ENCODE assay signal across 21 mouse cellular contexts in genomic region chr12:111756082-111756697, GRCm38 (mm10). TPM values are rescaled to one million over a fixed set of nuclear protein-coding genes. Genes with fewer than 3 reads are reported as not detected.
DNase-seq lines count a peak whose midpoint lies in the region; TF ChIP-seq lines count a peak whose summit lies in the region.
"Had no signal": no experiment of that assay in that cellular context is flagged by ENCODE, and none has a peak within 500 bp of the region (broad histone marks: within the 10 kb centered on the region; RNA-seq: fewer than 3 reads in every experiment).

No protein-coding gene starts in this region.

- peaks cover 33% of the 10 kb centered on the region for H3K4me1 ChIP-seq in embryonic facial prominence, embryonic 10.5 days

- no peaks in the 10 kb centered on the region for H3K27me3 ChIP-seq in C2C12 (ENCODE audit: control insufficient read depth, insufficient read depth, insufficient read length)
- no peaks in the 10 kb centered on the region for H3K27me3 ChIP-seq in embryonic facial prominence, embryonic 10.5 days (replicated peaks; ENCODE audit: low read depth, poor library complexity, severe bottlenecking)
- H3K27me3 ChIP-seq: embryonic facial prominence, embryonic 12.5 days; forebrain, embryonic 15.5 days; heart, embryonic 15.5 days; intestine, embryonic 15.5 days had no signal

- peaks cover 28% of the 10 kb centered on the region for H3K79me2 ChIP-seq in C2C12 (ENCODE audit: control insufficient read depth, insufficient read depth)

- H3K4me3 ChIP-seq in gastrocnemius, adult 2 months: no peak overlapping the region
- H3K4me3 ChIP-seq in C2C12 (ENCODE audit: insufficient read depth, poor library complexity, severe bottlenecking): no peak overlapping the region
- no peak overlapping the region for H3K4me3 ChIP-seq in embryonic facial prominence, embryonic 10.5 days
- H3K4me3 ChIP-seq: embryonic facial prominence, embryonic 12.5 days; forebrain, embryonic 15.5 days; heart, adult 2 months; heart, embryonic 15.5 days; intestine, embryonic 15.5 days had no signal

- intact Hi-C loops in gastrocnemius, adult 2 months (cut with DNase I): loop anchor here (5.0 kb wide), 1 partner anchor 36 kb away; no protein-coding TSS in a partner anchor
- intact Hi-C loops in gastrocnemius, postnatal 36 days (cut with DNase I): no loop called here

- H3K27ac ChIP-seq in gastrocnemius, adult 2 months: peak overlapping the region; percentile 43; the same call in 1 of the 2 replicates
- no peak overlapping the region for H3K27ac ChIP-seq in embryonic facial prominence, embryonic 10.5 days (replicated peaks)
- H3K27ac ChIP-seq: embryonic facial prominence, embryonic 12.5 days; forebrain, embryonic 15.5 days; heart, embryonic 15.5 days; hindbrain, embryonic 14.5 days; intestine, embryonic 15.5 days had no signal

- no peak overlapping the region for H3ac ChIP-seq in C2C12 (ENCODE audit: control insufficient read depth, insufficient read length, low read depth)

- H3K36me3 ChIP-seq in C2C12 (ENCODE audit: control insufficient read depth, insufficient read depth): no peaks in the 10 kb centered on the region
- H3K36me3 ChIP-seq in embryonic facial prominence, embryonic 10.5 days (replicated peaks): no peaks in the 10 kb centered on the region; the same call in 1 of the 2 replicates
- H3K36me3 ChIP-seq: embryonic facial prominence, embryonic 12.5 days; forebrain, embryonic 15.5 days; heart, embryonic 15.5 days; intestine, embryonic 15.5 days had no signal

- TF ChIP-seq CTCF in gastrocnemius, adult 2 months (IDR thresholded peaks at IDR 0.05): no peak
- TF ChIP-seq CTCF in C2C12 (IDR thresholded peaks at IDR 0.05; ENCODE audit: control insufficient read depth, insufficient read depth, insufficient read length): no peak

- peaks cover 21% of the 10 kb centered on the region for H3K79me3 ChIP-seq in C2C12 (ENCODE audit: low read depth)

- 59% methylated on average over 4 of the region's 4 CpGs for WGBS in embryonic facial prominence, embryonic 10.5 days

- H3K9me3 ChIP-seq in embryonic facial prominence, embryonic 10.5 days: no peaks in the 10 kb centered on the region
- H3K9me3 ChIP-seq: embryonic facial prominence, embryonic 12.5 days; forebrain, embryonic 15.5 days; heart, embryonic 15.5 days; intestine, embryonic 15.5 days had no signal

- DNase-seq in gastrocnemius, adult 2 months: no peak
- no peak for DNase-seq in gastrocnemius, postnatal 36 days
- DNase-seq in 3T3-L1 (ENCODE audit: low read depth, low spot score): peak; percentile 54
- DNase-seq in adrenal gland, postnatal 14 days: peak; percentile 76
- DNase-seq in layer of hippocampus, postnatal 25 days (ENCODE audit: extremely low spot score in 1 of 2, low spot score in 1 of 2): no peak
- no peak for DNase-seq in kidney, adult 11 months
- DNase-seq in embryonic facial prominence, embryonic 10.5 days (ENCODE audit: low spot score): no peak
- DNase-seq: B cell, adult 2 months; cerebellum, adult 11 months; cerebellum, adult 8-10 months; cerebellum, postnatal 14 days; embryo, embryonic 11 days; gastrocnemius, postnatal 10 days; heart, adult 2 months; heart, postnatal 14 days had no signal

TF ChIP-seq in C2C12, 6 proteins besides CTCF, POLR2A, EP300 and RAD21:
- TF ChIP-seq MAX (IDR thresholded peaks at IDR 0.05): no peak
- no peak for TF ChIP-seq USF1 (IDR thresholded peaks at IDR 0.05; ENCODE audit: low read depth)
- peak; percentile 91 for TF ChIP-seq MYOD1 (IDR thresholded peaks at IDR 0.05; ENCODE audit: control insufficient read depth, insufficient read length, low read depth)

RNA-seq across cellular contexts. Expression of gene Klc1, which starts 2.5 kb away (rescaled TPM):
- total RNA-seq in gastrocnemius, adult 2 months (2021): 10 to 100 TPM; 61.5 to 75.9 TPM
- 10 to 100 TPM; 55.2 to 59.3 TPM for total RNA-seq in gastrocnemius, postnatal 36 days (2021)
- polyA plus RNA-seq in C2C12 (2012; fragmentation: generic; extraction: Trizol): 116 TPM
- 99.9 and 115 TPM in 2 replicates for total RNA-seq in adrenal gland, postnatal 14 days (2021)
- 100 to 1,000 TPM; 701 to 727 TPM for total RNA-seq in layer of hippocampus, postnatal 25 days (2021)
- 130 and 131 TPM in 2 replicates for polyA plus RNA-seq in embryonic facial prominence, embryonic 10.5 days (2016; fragmentation: Nextera tagmentation; extraction: Ambion mirVana)

RNA-seq across cellular contexts. Expression of gene Apopt1, which starts 43.1 kb away (rescaled TPM):
- 10 to 100 TPM; 37.4 to 46.7 TPM for total RNA-seq in gastrocnemius, adult 2 months (2021)
- total RNA-seq in gastrocnemius, postnatal 36 days (2021): 10 to 100 TPM; 34.9 to 38.0 TPM
- polyA plus RNA-seq in C2C12 (2012; fragmentation: generic; extraction: Trizol): 29.9 TPM
- 72.5 and 73.3 TPM in 2 replicates for total RNA-seq in adrenal gland, postnatal 14 days (2021)
- total RNA-seq in layer of hippocampus, postnatal 25 days (2021): 10 to 100 TPM; 36.2 to 38.9 TPM
- polyA plus RNA-seq in embryonic facial prominence, embryonic 10.5 days (2016; fragmentation: Nextera tagmentation; extraction: Ambion mirVana): 56.2 and 56.4 TPM in 2 replicates

RNA-seq across cellular contexts. Expression of gene Bag5, which starts 43.1 kb away (rescaled TPM):
- 10 to 100 TPM; 14.7 to 19.2 TPM for total RNA-seq in gastrocnemius, adult 2 months (2021)
- total RNA-seq in gastrocnemius, postnatal 36 days (2021): 10 to 100 TPM; 12.4 to 13.5 TPM
- polyA plus RNA-seq in C2C12 (2012; fragmentation: generic; extraction: Trizol): 20.6 TPM
- 32.5 and 34.6 TPM in 2 replicates for total RNA-seq in adrenal gland, postnatal 14 days (2021)
- total RNA-seq in layer of hippocampus, postnatal 25 days (2021): 10 to 100 TPM; 46.7 to 54.1 TPM
- 50.2 and 58.0 TPM in 2 replicates for polyA plus RNA-seq in embryonic facial prominence, embryonic 10.5 days (2016; fragmentation: Nextera tagmentation; extraction: Ambion mirVana)

RNA-seq across cellular contexts. Expression of gene Xrcc3, which starts 57.5 kb away (rescaled TPM):
- under 1 TPM in 1 of 2 experiments, not detected in 1; 0.47 TPM for total RNA-seq in gastrocnemius, adult 2 months (2021)
- total RNA-seq in gastrocnemius, postnatal 36 days (2021): under 1 TPM; 0.43 to 0.47 TPM
- 4.8 TPM for polyA plus RNA-seq in C2C12 (2012; fragmentation: generic; extraction: Trizol)
- total RNA-seq in adrenal gland, postnatal 14 days (2021): 18.6 and 20.8 TPM in 2 replicates
- 1 to 10 TPM; 4.2 to 4.6 TPM for total RNA-seq in layer of hippocampus, postnatal 25 days (2021)
- polyA plus RNA-seq in embryonic facial prominence, embryonic 10.5 days (2016; fragmentation: Nextera tagmentation; extraction: Ambion mirVana): 21.7 and 22.2 TPM in 2 replicates

RNA-seq across cellular contexts. Expression of gene Zfyve21, which starts 57.8 kb away (rescaled TPM):
- 10 to 100 TPM; 15.6 to 18.0 TPM for total RNA-seq in gastrocnemius, adult 2 months (2021)
- total RNA-seq in gastrocnemius, postnatal 36 days (2021): 10 to 100 TPM; 10.4 to 16.2 TPM
- polyA plus RNA-seq in C2C12 (2012; fragmentation: generic; extraction: Trizol): 40.0 TPM
- total RNA-seq in adrenal gland, postnatal 14 days (2021): 91.0 and 96.9 TPM in 2 replicates
- 10 to 100 TPM; 21.6 to 21.7 TPM for total RNA-seq in layer of hippocampus, postnatal 25 days (2021)
- 75.0 TPM in 2 replicates for polyA plus RNA-seq in embryonic facial prominence, embryonic 10.5 days (2016; fragmentation: Nextera tagmentation; extraction: Ambion mirVana)

Comparison
In these comparisons a context has a peak if more than half of its experiments do, and no peak if none do; other contexts are left out.
1. DNase-seq: peak in 3T3-L1 (single experiment) and adrenal gland, postnatal 14 days (single experiment); none in gastrocnemius, adult 2 months (single experiment), gastrocnemius, postnatal 36 days (0 of 2), layer of hippocampus, postnatal 25 days (0 of 2), kidney, adult 11 months (single experiment) and embryonic facial prominence, embryonic 10.5 days (single experiment).